Mouse (Mus musculus): ENCODE measurements around the gene Ucp1.

Gene Ucp1

DNA sequence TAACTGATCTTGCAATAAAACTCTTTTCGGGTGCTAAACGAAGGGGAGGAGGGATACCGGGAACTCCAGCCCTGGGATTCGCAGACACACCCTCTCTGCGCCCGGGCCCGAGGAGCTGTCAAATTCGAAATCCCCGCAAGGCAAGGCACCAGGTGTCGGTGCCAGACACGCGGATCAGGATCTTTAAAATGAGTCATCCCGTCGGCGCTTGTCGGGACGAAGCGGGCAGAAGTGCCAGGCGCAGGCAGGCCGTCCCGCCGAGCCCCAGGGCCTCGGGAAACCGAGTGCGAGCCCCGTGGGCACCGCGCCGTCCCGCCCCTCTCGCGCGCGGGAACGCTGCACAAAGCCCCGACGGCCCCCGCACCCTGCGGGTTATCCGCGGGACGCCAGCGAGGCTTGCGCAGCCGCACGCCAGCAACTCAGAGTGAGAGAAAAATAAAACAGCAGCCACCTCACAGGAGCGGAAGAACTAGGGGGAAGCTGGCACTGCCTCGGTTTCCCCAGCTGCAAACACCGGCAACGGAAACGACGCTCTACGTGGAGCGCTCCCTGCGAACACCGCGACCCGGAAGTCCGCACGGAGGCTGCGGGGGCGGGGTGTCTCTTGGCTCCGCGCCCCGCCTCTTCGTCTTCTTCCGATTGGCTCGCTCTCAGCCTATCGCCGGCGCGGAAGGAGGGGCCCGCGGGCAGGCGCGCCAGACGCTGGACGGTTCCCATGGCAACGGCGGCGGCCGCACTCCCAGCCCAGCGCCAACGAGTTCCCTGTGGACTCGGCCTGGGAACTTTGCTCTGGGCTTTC is 41.9 kb downstream of the Ucp1 start, which contains the start of gene Elmod2:
Elmod2 (minus strand) TSS at position 588 of the 799 bp plus-strand sequence.
- peak; percentile 100 for DNase-seq

GRCm38 (mm10) chr8:83332864-83333263 is 42.7 kb downstream of the Ucp1 start:
- no peak for DNase-seq

DNA sequence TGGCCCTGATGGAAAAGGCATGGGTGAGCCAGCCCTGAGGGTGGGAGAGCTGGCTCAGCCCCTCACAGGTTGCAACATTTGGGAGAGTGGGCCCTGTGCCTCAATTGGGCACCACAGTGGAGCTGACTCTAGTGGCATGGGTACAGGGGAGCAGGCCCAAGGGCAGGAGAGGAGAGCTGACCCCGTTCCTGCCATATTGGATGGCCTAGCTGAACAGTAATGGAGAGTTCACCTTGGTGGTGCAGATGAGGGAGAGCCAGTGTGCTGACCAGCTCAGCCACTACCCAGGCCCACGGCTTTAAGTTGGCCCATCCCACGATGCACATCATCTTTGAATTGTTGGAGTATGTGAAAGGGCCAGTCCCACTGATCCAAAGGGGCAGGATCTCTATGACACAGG is 51.9 kb downstream of the Ucp1 start:
- no peak for DNase-seq

GRCm38 (mm10) chr8:83342693-83343092 is 52.5 kb downstream of the Ucp1 start:
- no peak for DNase-seq
